Mouse (Mus musculus): ENCODE measurements around the gene Gm49320. TPM values are rescaled to one million over a fixed set of nuclear protein-coding genes. Genes with fewer than 3 reads are reported as not detected.

The Gm49320 gene
- polyA plus RNA-seq, 1 experiment = 8.6 TPM

- Histone ChIP-seq H3K4me3 (replicated peaks; ENCODE audit: insufficient read depth, low read depth, low read length) (no peak overlapping the region), H3K27me3 (ENCODE audit: control insufficient read depth, insufficient read depth, low read length) (no peaks in the 10 kb centered on the region; the same call in 1 of the 2 replicates), H3K4me1 (ENCODE audit: control insufficient read depth, insufficient read depth, low read length) (no peaks in the 10 kb centered on the region), H3K27ac (ENCODE audit: insufficient read depth, low read length) (no peak overlapping the region)
- TF ChIP-seq POLR2A (IDR thresholded peaks at IDR 0.05; ENCODE audit: borderline replicate concordance, insufficient read depth, low read length) (no peak), CTCF (IDR thresholded peaks at IDR 0.05; ENCODE audit: borderline replicate concordance, insufficient read depth, low read depth, low read length) (no peak)
- no peak for DNase-seq
- WGBS = 59% methylated on average over 10 of the region's 10 CpGs
These were observed 7.9 kb upstream of the Gm49320 start for GRCm38 (mm10) chr8:4230612-4231351.

GRCm38 (mm10) chr8:4237814-4238433 lies 741 bp upstream of the Gm49320 start:
- WGBS = 16% methylated on average over 15 of the region's 15 CpGs
- TF ChIP-seq CTCF (IDR thresholded peaks at IDR 0.05; ENCODE audit: borderline replicate concordance, insufficient read depth, low read depth, low read length) (no peak), POLR2A (IDR thresholded peaks at IDR 0.05; ENCODE audit: borderline replicate concordance, insufficient read depth, low read length) (no peak)
- Histone ChIP-seq H3K27ac (ENCODE audit: insufficient read depth, low read length) (peak overlapping the region; percentile 82), H3K4me1 (ENCODE audit: control insufficient read depth, insufficient read depth, low read length) (peaks cover 5% of the 10 kb centered on the region), H3K4me3 (replicated peaks; ENCODE audit: insufficient read depth, low read depth, low read length) (peak overlapping the region; percentile 83), H3K27me3 (ENCODE audit: control insufficient read depth, insufficient read depth, low read length) (no peaks in the 10 kb centered on the region)
- no peak for DNase-seq

GRCm38 (mm10) chr8:4239193-4239890 lies 677 bp downstream of the Gm49320 start:
- no peak for TF ChIP-seq POLR2A (IDR thresholded peaks at IDR 0.05; ENCODE audit: borderline replicate concordance, insufficient read depth, low read length)
- no peak for TF ChIP-seq CTCF (IDR thresholded peaks at IDR 0.05; ENCODE audit: borderline replicate concordance, insufficient read depth, low read depth, low read length)
- Histone ChIP-seq H3K27me3 (ENCODE audit: control insufficient read depth, insufficient read depth, low read length) (no peaks in the 10 kb centered on the region), H3K27ac (ENCODE audit: insufficient read depth, low read length) (peak overlapping the region; percentile 35; the same call in 1 of the 2 replicates), H3K4me1 (ENCODE audit: control insufficient read depth, insufficient read depth, low read length) (peaks cover 5% of the 10 kb centered on the region), H3K4me3 (replicated peaks; ENCODE audit: insufficient read depth, low read depth, low read length) (peak overlapping the region; percentile 83)
- DNase-seq = no peak
- WGBS = 8% methylated on average over 19 of the region's 19 CpGs

- no peak for DNase-seq
- 94% methylated on average over 5 of the region's 5 CpGs for WGBS
- Histone ChIP-seq H3K27me3 (ENCODE audit: control insufficient read depth, insufficient read depth, low read length) (no peaks in the 10 kb centered on the region), H3K27ac (ENCODE audit: insufficient read depth, low read length) (no peak overlapping the region), H3K4me3 (replicated peaks; ENCODE audit: insufficient read depth, low read depth, low read length) (no peak overlapping the region), H3K4me1 (ENCODE audit: control insufficient read depth, insufficient read depth, low read length) (no peaks in the 10 kb centered on the region; the same call in none of the 2 replicates)
- TF ChIP-seq CTCF (IDR thresholded peaks at IDR 0.05; ENCODE audit: borderline replicate concordance, insufficient read depth, low read depth, low read length) = no peak
- no peak for TF ChIP-seq POLR2A (IDR thresholded peaks at IDR 0.05; ENCODE audit: borderline replicate concordance, insufficient read depth, low read length)
These were observed 6.4 kb downstream of the Gm49320 start for GRCm38 (mm10) chr8:4245061-4245460.

GRCm38 (mm10) chr8:4245737-4246136 lies 7.1 kb downstream of the Gm49320 start:
- Histone ChIP-seq H3K4me3 (replicated peaks; ENCODE audit: insufficient read depth, low read depth, low read length) (no peak overlapping the region), H3K4me1 (ENCODE audit: control insufficient read depth, insufficient read depth, low read length) (peaks cover 4% of the 10 kb centered on the region; the same call in 1 of the 2 replicates), H3K27ac (ENCODE audit: insufficient read depth, low read length) (no peak overlapping the region), H3K27me3 (ENCODE audit: control insufficient read depth, insufficient read depth, low read length) (no peaks in the 10 kb centered on the region)
- DNase-seq = no peak
- TF ChIP-seq CTCF (IDR thresholded peaks at IDR 0.05; ENCODE audit: borderline replicate concordance, insufficient read depth, low read depth, low read length) (no peak), POLR2A (IDR thresholded peaks at IDR 0.05; ENCODE audit: borderline replicate concordance, insufficient read depth, low read length) (no peak)
- 36% methylated on average over 13 of the region's 13 CpGs for WGBS

GRCm38 (mm10) chr8:4247241-4247640 lies 8.6 kb downstream of the Gm49320 start:
- Histone ChIP-seq H3K27me3 (ENCODE audit: control insufficient read depth, insufficient read depth, low read length) (no peaks in the 10 kb centered on the region), H3K4me3 (replicated peaks; ENCODE audit: insufficient read depth, low read depth, low read length) (no peak overlapping the region), H3K4me1 (ENCODE audit: control insufficient read depth, insufficient read depth, low read length) (peaks cover 4% of the 10 kb centered on the region; the same call in 1 of the 2 replicates), H3K27ac (ENCODE audit: insufficient read depth, low read length) (no peak overlapping the region)
- TF ChIP-seq CTCF (IDR thresholded peaks at IDR 0.05; ENCODE audit: borderline replicate concordance, insufficient read depth, low read depth, low read length) (no peak), POLR2A (IDR thresholded peaks at IDR 0.05; ENCODE audit: borderline replicate concordance, insufficient read depth, low read length) (no peak)
- WGBS = 85% methylated on average over 8 of the region's 8 CpGs
- no peak for DNase-seq

- Histone ChIP-seq H3K27me3 (ENCODE audit: control insufficient read depth, insufficient read depth, low read length) (no peaks in the 10 kb centered on the region), H3K4me3 (replicated peaks; ENCODE audit: insufficient read depth, low read depth, low read length) (no peak within 1 kb of the TSS), H3K27ac (ENCODE audit: insufficient read depth, low read length) (no peak within 1 kb of the TSS), H3K4me1 (ENCODE audit: control insufficient read depth, insufficient read depth, low read length) (peaks cover 7% of the 10 kb centered on the region; the same call in 1 of the 2 replicates)
- TF ChIP-seq POLR2A (IDR thresholded peaks at IDR 0.05; ENCODE audit: borderline replicate concordance, insufficient read depth, low read length) = no peak
- WGBS = 75% methylated on average over 15 of the region's 15 CpGs
- no peak for DNase-seq
These were observed 9.4 kb downstream of the Gm49320 start, which contains the start of gene Tgfbr3l for GRCm38 (mm10) chr8:4247951-4248540. TSS of gene Tgfbr3l (plus strand) at chr8:4248214.
